Mouse (Mus musculus) adrenal gland, postnatal 14 days (tissue): ENCODE measurements around the gene Susd4. TPM values are rescaled to one million over a fixed set of nuclear protein-coding genes. Genes with fewer than 3 reads are reported as not detected.

ENCODE experiments used
- DNase-seq: peaks from one replicate; pipeline ENCODE4 v3.0.0; 2021; ENCODE audit warnings: mixed read lengths
- total RNA-seq: library from RNA; stranded (reverse); gene quantifications from 2 replicates; pipeline ENCODE4 v1.2.3, GENCODE M21; 2021

The Susd4 gene
- total RNA-seq, 1 experiment from 2014 or later, result 2.5 TPM

GRCm38 (mm10) chr1:182918718-182919346 is 155.2 kb downstream of the Susd4 start:
- DNase-seq, result no peak

DNA sequence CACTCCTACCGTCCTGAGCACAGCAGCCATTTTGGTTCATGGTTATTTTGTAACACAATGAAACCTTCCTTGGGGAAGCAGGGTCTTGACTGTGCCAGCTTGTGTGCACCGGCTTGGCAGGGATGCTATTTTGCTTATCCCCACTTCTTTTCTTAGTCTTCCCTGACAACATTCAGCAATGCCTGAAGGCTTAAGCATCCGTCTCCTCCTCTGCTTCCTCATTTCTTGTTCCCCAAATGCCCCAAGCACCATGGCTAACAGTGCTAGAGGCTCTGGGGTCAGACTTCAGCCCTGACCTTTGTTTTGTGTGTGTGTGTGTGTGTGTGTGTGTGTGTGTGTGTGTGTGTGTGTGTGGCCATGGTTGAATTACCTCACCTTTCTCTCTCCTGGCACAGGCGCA is 159.2 kb downstream of the Susd4 start:
- DNase-seq, result no peak

GRCm38 (mm10) chr1:182926465-182926864 is 162.8 kb downstream of the Susd4 start:
- DNase-seq, result no peak

- no peak for DNase-seq
Observed at GRCm38 (mm10) chr1:182927878-182928851, 164.5 kb downstream of the Susd4 start.

GRCm38 (mm10) chr1:182935469-182935868 is 171.8 kb downstream of the Susd4 start:
- DNase-seq, result no peak

DNA sequence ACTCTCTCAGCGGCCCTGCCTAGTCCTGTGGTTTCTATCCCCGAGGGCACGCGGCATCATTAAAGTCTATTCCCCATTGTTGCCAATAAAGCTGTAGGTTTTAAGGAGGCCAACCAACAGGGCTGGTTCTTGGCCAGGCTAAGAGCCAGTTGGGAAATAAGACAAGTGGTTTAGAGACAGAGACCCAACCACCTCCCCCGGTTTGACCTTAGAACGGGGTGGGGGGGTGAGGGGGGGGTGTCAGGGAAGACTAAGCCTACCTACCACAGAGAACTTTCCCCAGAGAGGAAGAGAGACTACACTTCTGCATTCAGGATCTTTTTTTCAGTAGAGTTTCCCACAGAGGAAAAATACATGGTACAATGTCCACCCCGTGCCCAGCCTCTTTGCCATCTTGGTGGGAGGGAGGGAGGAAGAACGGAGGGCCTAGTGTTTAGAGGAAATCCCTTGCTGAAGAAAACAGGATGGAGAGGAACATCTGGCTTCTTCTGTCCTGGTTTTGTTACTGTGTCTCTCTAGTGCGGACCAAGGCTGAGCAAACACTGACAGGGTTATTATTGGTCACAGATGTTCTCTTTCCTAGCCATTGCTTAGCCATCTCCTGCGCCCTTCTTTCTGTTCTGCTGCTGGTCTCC is 173.9 kb downstream of the Susd4 start:
- DNase-seq, result no peak

DNA sequence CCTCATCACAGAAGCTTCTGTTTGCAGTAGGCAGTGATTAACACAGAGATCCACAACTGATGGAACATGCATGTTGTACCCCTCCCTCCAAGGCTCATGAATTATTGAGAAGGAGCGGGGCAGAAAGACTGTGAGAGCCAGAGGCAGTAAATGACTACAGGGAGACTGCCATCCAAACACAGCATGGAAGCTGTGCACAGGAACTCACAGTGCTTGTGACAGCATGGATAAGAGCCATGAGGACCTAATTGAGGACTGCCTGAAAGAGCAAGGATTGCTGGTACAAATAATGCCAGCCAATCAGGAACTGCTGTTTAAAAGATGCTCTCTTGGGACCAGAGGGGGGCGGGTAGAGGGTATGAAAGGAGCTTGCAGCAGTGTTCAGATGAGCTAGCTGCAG is 178.3 kb downstream of the Susd4 start:
- DNase-seq, result no peak

DNA sequence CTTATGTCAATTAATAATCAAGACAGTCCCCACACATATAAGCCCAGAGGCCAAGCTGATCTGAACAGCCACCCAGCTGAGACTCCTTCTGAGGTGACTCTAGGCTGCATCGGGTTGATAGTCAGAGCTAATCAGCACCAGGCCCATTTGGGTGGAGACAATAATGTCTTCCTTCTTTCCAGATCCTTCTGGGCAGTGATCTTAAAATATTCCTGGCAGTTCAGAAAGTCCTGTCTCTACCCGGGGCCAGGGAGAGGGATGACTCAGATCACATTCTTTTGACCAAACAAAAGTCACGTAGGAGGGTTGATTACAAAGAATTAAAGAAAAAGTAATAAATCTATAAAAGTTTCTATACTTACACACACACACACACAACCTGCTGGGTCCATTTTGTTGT is 180.3 kb downstream of the Susd4 start:
- no peak for DNase-seq

DNA sequence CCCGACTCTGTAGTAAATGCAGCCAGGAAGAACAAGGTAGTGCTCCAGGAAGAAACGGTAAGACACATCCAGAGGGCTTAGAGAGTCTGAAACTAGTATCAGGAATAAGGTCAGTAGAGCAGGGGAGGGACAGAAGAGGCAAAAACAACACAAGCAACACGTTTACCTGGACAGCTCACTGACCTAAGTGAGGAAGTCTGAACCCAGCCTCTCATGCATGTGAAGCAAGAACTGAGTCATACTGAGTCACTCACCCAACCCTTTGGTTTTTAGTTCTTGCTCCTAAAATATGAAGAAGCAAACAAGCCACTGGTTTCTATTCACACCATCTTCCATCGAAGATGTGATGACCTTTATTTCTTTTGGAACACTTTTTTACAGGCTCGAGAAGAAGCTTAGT is 181.0 kb downstream of the Susd4 start:
- no peak for DNase-seq

DNA sequence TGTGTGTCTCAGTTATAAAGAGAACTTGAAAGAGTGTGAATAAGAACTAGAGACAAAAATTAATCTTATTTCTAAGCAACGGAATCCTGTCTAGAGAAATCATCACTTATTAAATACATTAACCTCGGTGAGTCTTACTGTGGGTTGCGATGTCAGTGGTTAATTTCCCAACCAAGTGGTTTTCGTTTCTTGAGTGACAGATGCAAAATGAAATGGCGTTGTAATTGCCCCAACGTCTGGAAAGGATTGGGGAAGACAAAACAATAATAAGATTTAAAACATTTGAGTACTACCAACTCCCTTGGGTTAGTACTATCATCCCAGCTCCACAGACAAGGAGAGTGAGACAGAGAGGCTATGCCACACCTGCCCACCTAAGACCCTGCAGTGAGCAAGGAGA is 181.9 kb downstream of the Susd4 start:
- DNase-seq, result no peak

Other genes with a start within 250 kb of the Susd4 start
- gene Capn2, start 246.3 kb upstream of the Susd4 start, total RNA-seq, result 72.2 and 78.0 TPM in 2 replicates
- gene Capn8, start 198.9 kb upstream of the Susd4 start, total RNA-seq, result 0.15 TPM in 1 of 2 replicates, not detected in the other
- not detected in 2 replicates for gene Ccdc185, start 14.7 kb upstream of the Susd4 start, total RNA-seq
- 1.2 and 2.3 TPM in 2 replicates for gene Tlr5, start 190.9 kb downstream of the Susd4 start, total RNA-seq